Mouse (Mus musculus): ENCODE results near the gene Ankrd11.

Ankrd11 gene

GRCm38 (mm10) chr8:122927841-122928240 is 114.2 kb downstream of the Ankrd11 start:
- in situ Hi-C loops (cut with MboI, MseI) = no loop called here

- in situ Hi-C loops (cut with MboI, MseI) = no loop called here
Measured at GRCm38 (mm10) chr8:122926782-122927181, 115.3 kb downstream of the Ankrd11 start.

GRCm38 (mm10) chr8:122925939-122926722 is 115.9 kb downstream of the Ankrd11 start:
- in situ Hi-C loops (cut with MboI, MseI) = no loop called here

- in situ Hi-C loops (cut with MboI, MseI) = no loop called here
Measured at GRCm38 (mm10) chr8:122924091-122924490, 118.0 kb downstream of the Ankrd11 start.

- in situ Hi-C loops (cut with MboI, MseI) = no loop called here
Measured at GRCm38 (mm10) chr8:122923431-122924090, 118.5 kb downstream of the Ankrd11 start.

- in situ Hi-C loops (cut with MboI, MseI) = no loop called here
Measured at GRCm38 (mm10) chr8:122922945-122923344, 119.1 kb downstream of the Ankrd11 start.

- in situ Hi-C loops (cut with MboI, MseI) = no loop called here
Measured at GRCm38 (mm10) chr8:122920890-122921289, 121.2 kb downstream of the Ankrd11 start.

GRCm38 (mm10) chr8:122918438-122919107 is 123.5 kb downstream of the Ankrd11 start:
- in situ Hi-C loops (cut with MboI, MseI) = loop anchor here in 1 of 2 experiments (5.0 kb wide), 1 partner anchor 34 kb away; no protein-coding TSS in a partner anchor

- in situ Hi-C loops (cut with MboI, MseI) = loop anchor here in 1 of 2 experiments (5.0 kb wide), 1 partner anchor 35 kb away; no protein-coding TSS in a partner anchor
Measured at GRCm38 (mm10) chr8:122917531-122918392, 124.3 kb downstream of the Ankrd11 start.

- in situ Hi-C loops (cut with MboI, MseI) = loop anchor here in 1 of 2 experiments (5.0 kb wide), 1 partner anchor 36 kb away; no protein-coding TSS in a partner anchor
Measured at GRCm38 (mm10) chr8:122916766-122917165, 125.3 kb downstream of the Ankrd11 start.

GRCm38 (mm10) chr8:122912871-122913270 is 129.2 kb downstream of the Ankrd11 start:
- in situ Hi-C loops (cut with MboI, MseI) = no loop called here

GRCm38 (mm10) chr8:122912150-122912549 is 129.9 kb downstream of the Ankrd11 start:
- in situ Hi-C loops (cut with MboI, MseI) = no loop called here

- in situ Hi-C loops (cut with MboI, MseI) = loop anchor here in 1 of 2 experiments (5.0 kb wide), 1 partner anchor 81 kb away; no protein-coding TSS in a partner anchor
Measured at GRCm38 (mm10) chr8:122906463-122907021, 135.5 kb downstream of the Ankrd11 start.

- in situ Hi-C loops (cut with MboI, MseI) = loop anchor here in 1 of 2 experiments (5.0 kb wide), 1 partner anchor 82 kb away; no protein-coding TSS in a partner anchor
Measured at GRCm38 (mm10) chr8:122905346-122905745, 136.7 kb downstream of the Ankrd11 start.

GRCm38 (mm10) chr8:122904496-122904895 is 137.6 kb downstream of the Ankrd11 start:
- in situ Hi-C loops (cut with MboI, MseI) = no loop called here

GRCm38 (mm10) chr8:122903002-122903401 is 139.1 kb downstream of the Ankrd11 start:
- in situ Hi-C loops (cut with MboI, MseI) = no loop called here

GRCm38 (mm10) chr8:122902581-122902980 is 139.5 kb downstream of the Ankrd11 start:
- in situ Hi-C loops (cut with MboI, MseI) = no loop called here

- in situ Hi-C loops (cut with MboI, MseI) = no loop called here
Measured at GRCm38 (mm10) chr8:122901892-122902515, 140.1 kb downstream of the Ankrd11 start.

- in situ Hi-C loops (cut with MboI, MseI) = no loop called here
Measured at GRCm38 (mm10) chr8:122901476-122901875, 140.6 kb downstream of the Ankrd11 start.

GRCm38 (mm10) chr8:122899085-122899484 is 143.0 kb downstream of the Ankrd11 start:
- in situ Hi-C loops (cut with MboI, MseI) = no loop called here

All from T-helper 17 cell (primary cell).